Mouse (Mus musculus) brain, embryonic 14.5 days (tissue): ENCODE results near the gene Cxcr3.

Experiments
- CTCF ChIP-seq: fragments of 200-500 bp; IDR thresholded peaks from 2 replicates; pipeline ENCODE4 v1.5.1; 2012; ENCODE audit warnings: inconsistent platforms, mild to moderate bottlenecking, moderate library complexity, borderline replicate concordance; ENCODE audit not compliant: insufficient read depth, insufficient read length; ENCODE audit errors: extremely low read depth
- POLR2A ChIP-seq: fragments of 200-500 bp; IDR thresholded peaks from 2 replicates; pipeline ENCODE4 v1.6.1; 2012; ENCODE audit warnings: mild to moderate bottlenecking, inconsistent platforms, borderline replicate concordance; ENCODE audit not compliant: poor library complexity, insufficient read depth, insufficient read length, severe bottlenecking; ENCODE audit errors: extremely low read depth

DNA sequence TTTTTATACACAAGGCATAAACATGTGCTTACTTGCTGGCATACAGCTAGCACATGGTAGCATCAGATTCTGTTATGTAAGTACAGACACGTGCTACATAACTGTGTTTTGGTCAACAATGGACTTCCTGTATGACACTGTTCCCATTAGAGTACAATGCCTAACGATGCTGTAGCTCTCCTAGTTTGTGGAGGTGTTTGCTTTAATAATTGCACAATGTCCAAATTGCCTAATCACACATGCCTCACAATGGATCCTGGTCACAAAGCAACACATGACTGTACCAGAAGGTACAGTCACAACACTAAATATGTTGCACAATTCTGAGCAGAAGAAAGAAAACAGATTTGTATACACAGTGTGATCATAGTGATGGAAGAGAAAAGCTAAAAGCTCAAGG lies 35.4 kb upstream of the Cxcr3 start:
- TF ChIP-seq CTCF (no peak), POLR2A (no peak)
